Comparison of ENCODE assay signal across 8 mouse cellular contexts in the genomic region with DNA sequence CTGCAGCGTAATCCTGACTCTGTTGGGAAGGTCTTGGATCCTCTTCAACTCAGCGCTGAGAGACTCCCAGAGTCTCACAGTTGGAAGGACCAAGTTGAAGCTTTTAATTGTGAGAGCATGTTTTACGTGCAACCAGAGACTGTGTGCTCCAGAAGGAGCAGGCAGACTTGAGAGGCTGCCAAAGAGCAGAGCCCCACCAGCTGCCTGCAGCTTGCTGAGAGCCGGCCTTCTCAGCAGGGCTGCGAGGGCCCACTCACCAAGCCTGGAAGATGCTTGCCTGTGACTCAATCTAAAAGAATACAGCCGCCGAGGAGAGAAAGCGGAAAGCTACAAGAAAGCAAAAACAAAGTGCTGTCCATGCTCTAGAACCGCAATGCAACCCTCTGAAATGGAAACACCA. TPM values are rescaled to one million over a fixed set of nuclear protein-coding genes. Genes with fewer than 3 reads are reported as not detected.
DNase-seq lines count a peak whose midpoint lies in the region; ATAC-seq lines count a peak whose summit lies in the region.

No protein-coding gene starts in this region.

- peak; percentile 59 for DNase-seq in adrenal gland, postnatal 10 days
- no peak for DNase-seq in adrenal gland, adult 8-10 months
- DNase-seq in embryonic facial prominence, embryonic 14.5 days (ENCODE audit: low spot score) = peak; percentile 97
- DNase-seq in kidney, postnatal 14 days = peak; percentile 82
- DNase-seq in right cerebral cortex, postnatal 10 days (ENCODE audit: low spot score in 2 of 2) = peak; percentile 82 to 87
- no peak for DNase-seq in thymus, postnatal 0 days (ENCODE audit: low spot score)

- no peaks in the 10 kb centered on the region for H3K9me3 ChIP-seq in embryonic facial prominence, embryonic 14.5 days (ENCODE audit: control insufficient read depth, low read length)
- no peaks in the 10 kb centered on the region for H3K9me3 ChIP-seq in heart, embryonic 13.5 days
- H3K9me3 ChIP-seq in limb, embryonic 15.5 days = no peaks in the 10 kb centered on the region

- no peak overlapping the region for H3K4me3 ChIP-seq in embryonic facial prominence, embryonic 14.5 days (ENCODE audit: low read depth, low read length)
- H3K4me3 ChIP-seq in heart, embryonic 13.5 days = 0 out of 2 replicates have a peak overlapping the region, but pooled peaks have one; percentile 10
- H3K4me3 ChIP-seq in limb, embryonic 15.5 days = no peak overlapping the region

- no peaks in the 10 kb centered on the region for H3K27me3 ChIP-seq in embryonic facial prominence, embryonic 14.5 days (replicated peaks; ENCODE audit: control insufficient read depth, insufficient read depth, low read length)
- H3K27me3 ChIP-seq in heart, embryonic 13.5 days (replicated peaks) = no peaks in the 10 kb centered on the region
- no peaks in the 10 kb centered on the region for H3K27me3 ChIP-seq in limb, embryonic 15.5 days

- peak overlapping the region; percentile 69 for H3K27ac ChIP-seq in embryonic facial prominence, embryonic 14.5 days (replicated peaks; ENCODE audit: low read depth, low read length)
- H3K27ac ChIP-seq in heart, embryonic 13.5 days (replicated peaks) = peak overlapping the region; percentile 72
- peak overlapping the region; percentile 84 for H3K27ac ChIP-seq in limb, embryonic 15.5 days

- ATAC-seq in embryonic facial prominence, embryonic 14.5 days (ENCODE audit: low read depth) = peak; percentile 94
- ATAC-seq in heart, embryonic 13.5 days (ENCODE audit: extremely low read depth, insufficient number of reproducible peaks, low FRiP score, low TSS enrichment) = peak; percentile 71; the same call in 1 of the 2 replicates
- peak; percentile 92 for ATAC-seq in limb, embryonic 15.5 days (ENCODE audit: insufficient number of reproducible peaks, low FRiP score, low TSS enrichment, low read depth)

- WGBS in embryonic facial prominence, embryonic 14.5 days = 37% methylated on average over 9 of the region's 9 CpGs
- 19% methylated on average over 9 of the region's 9 CpGs for WGBS in heart, embryonic 13.5 days
- WGBS in limb, embryonic 15.5 days = 15% methylated on average over 9 of the region's 9 CpGs

- H3K36me3 ChIP-seq in embryonic facial prominence, embryonic 14.5 days (ENCODE audit: control insufficient read depth, insufficient read depth, low read length) = no peaks in the 10 kb centered on the region
- no peaks in the 10 kb centered on the region for H3K36me3 ChIP-seq in heart, embryonic 13.5 days
- no peaks in the 10 kb centered on the region for H3K36me3 ChIP-seq in limb, embryonic 15.5 days

- 0 out of 2 replicates have a peak overlapping the region, but pooled peaks have one; percentile 11 for H3K4me2 ChIP-seq in embryonic facial prominence, embryonic 14.5 days (ENCODE audit: low read depth, low read length)
- peak overlapping the region; percentile 45 for H3K4me2 ChIP-seq in heart, embryonic 13.5 days
- H3K4me2 ChIP-seq in limb, embryonic 15.5 days = no peak overlapping the region

- peaks cover 18% of the 10 kb centered on the region for H3K4me1 ChIP-seq in embryonic facial prominence, embryonic 14.5 days (ENCODE audit: control insufficient read depth, insufficient read depth, low read length)
- H3K4me1 ChIP-seq in heart, embryonic 13.5 days = peaks cover 14% of the 10 kb centered on the region
- H3K4me1 ChIP-seq in limb, embryonic 15.5 days = peaks cover 23% of the 10 kb centered on the region

- no peak overlapping the region for H3K9ac ChIP-seq in embryonic facial prominence, embryonic 14.5 days (ENCODE audit: low read depth, low read length)
- peak overlapping the region; percentile 47; the same call in 1 of the 2 replicates for H3K9ac ChIP-seq in heart, embryonic 13.5 days
- H3K9ac ChIP-seq in limb, embryonic 15.5 days = no peak overlapping the region

RNA-seq across cellular contexts. Expression of a gene that starts 57.0 kb away (rescaled TPM):
- total RNA-seq in adrenal gland, postnatal 10 days (2021) = 100 to 1,000 TPM; 106 to 136 TPM
- total RNA-seq in adrenal gland, adult 8-10 months (2022) = 10 to 100 TPM; 23.3 to 76.8 (median 55.6) TPM
- 106 and 117 TPM in 2 replicates for polyA plus RNA-seq in embryonic facial prominence, embryonic 14.5 days (2014; fragmentation: Nextera tagmentation; extraction: Ambion mirVana)
- polyA plus RNA-seq in heart, embryonic 13.5 days (2015; fragmentation: Nextera tagmentation; extraction: Ambion mirVana) = 105 and 110 TPM in 2 replicates
- polyA plus RNA-seq in limb, embryonic 15.5 days (2015; fragmentation: Nextera tagmentation; extraction: Ambion mirVana) = 83.9 and 85.8 TPM in 2 replicates
- polyA plus RNA-seq in thymus, postnatal 0 days (2015; fragmentation: Nextera tagmentation; extraction: Ambion mirVana) = 7.5 and 7.8 TPM in 2 replicates

Comparison
In these comparisons a context has a peak if more than half of its experiments do, and no peak if none do; other contexts are left out.
1. DNase-seq: peak in adrenal gland, postnatal 10 days (single experiment), embryonic facial prominence, embryonic 14.5 days (single experiment), kidney, postnatal 14 days (single experiment) and right cerebral cortex, postnatal 10 days (2 of 2); none in adrenal gland, adult 8-10 months (single experiment) and thymus, postnatal 0 days (single experiment).
2. Peak in every context shown above with its lines, with median percentiles within 50 percentile points of each other: ATAC-seq and H3K27ac ChIP-seq.